Mouse (Mus musculus) thymus, postnatal 0 days (tissue): ENCODE measurements around the gene Slc25a21. TPM values are rescaled to one million over a fixed set of nuclear protein-coding genes. Genes with fewer than 3 reads are reported as not detected.
A peak's percentile ranks its signal among the peaks of the same experiment; 100 is the strongest.

Experiments
- DNase-seq: peaks from one replicate; pipeline ENCODE4 v3.0.0-alpha.2; 2015; ENCODE audit warnings: low spot score
- polyA plus RNA-seq: library from polyadenylated mRNA; unstranded; fragments of >200 nt; fragmentation: Nextera tagmentation; extraction: Ambion mirVana; gene quantifications from 2 replicates; pipeline ENCODE4 v1.2.1, GENCODE M21; 2015

The Slc25a21 gene
- polyA plus RNA-seq, 1 experiment from 2014 or later, result 0.66 TPM

GRCm38 (mm10) chr12:56693411-56694098, 503.7 kb downstream of the Slc25a21 start:
- DNase-seq, result no peak

DNA sequence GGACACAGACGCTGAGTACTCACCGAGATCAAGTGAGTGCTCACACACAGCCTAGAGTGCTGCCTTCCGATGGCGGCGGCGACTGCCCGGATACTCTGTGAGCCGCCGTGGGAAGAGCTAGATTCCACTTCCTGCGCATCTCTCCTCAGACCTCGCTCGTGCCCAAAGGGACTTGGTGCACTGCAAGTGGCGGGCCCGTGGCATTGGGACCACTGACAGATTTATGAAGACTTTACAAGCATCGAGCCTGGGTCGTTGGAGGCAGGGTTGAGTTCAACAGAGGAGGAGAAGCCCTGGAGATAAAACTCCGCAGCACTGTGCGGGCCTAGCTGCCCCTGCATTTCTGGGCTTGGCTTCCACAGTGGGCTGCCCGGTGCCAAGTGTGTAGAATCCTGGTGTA, 504.7 kb downstream of the Slc25a21 start:
- no peak for DNase-seq

- no peak for DNase-seq
Measured at GRCm38 (mm10) chr12:56691427-56692079, 505.7 kb downstream of the Slc25a21 start, which contains the start of gene Pax9. Pax9 (plus strand) TSS chr12:56691767.

GRCm38 (mm10) chr12:56691001-56691400, 506.3 kb downstream of the Slc25a21 start:
- DNase-seq, result no peak

GRCm38 (mm10) chr12:56690366-56690765, 506.9 kb downstream of the Slc25a21 start:
- no peak for DNase-seq

DNA sequence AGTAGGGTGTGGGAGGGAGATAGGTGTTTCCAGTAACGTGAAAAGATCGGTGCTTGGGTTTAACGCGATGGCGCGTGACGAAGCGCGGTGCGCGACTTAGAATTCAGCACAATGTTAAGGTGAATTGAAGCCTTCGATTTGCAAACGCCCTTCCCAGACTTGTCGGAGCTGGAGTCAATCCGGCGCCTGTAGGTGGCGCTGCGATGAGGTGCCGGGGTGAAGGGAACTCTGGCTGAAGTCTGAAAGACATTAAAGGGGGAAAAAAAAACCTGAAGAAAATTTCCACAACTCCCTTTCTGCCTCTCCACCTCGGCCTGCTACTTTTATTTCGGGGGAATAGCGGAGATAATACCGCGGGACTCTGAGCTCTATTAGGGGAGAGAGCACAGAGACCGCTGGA, 507.5 kb downstream of the Slc25a21 start:
- DNase-seq, result peak; percentile 10

GRCm38 (mm10) chr12:56689331-56689730, 507.9 kb downstream of the Slc25a21 start:
- DNase-seq, result no peak

- no peak for DNase-seq
Measured at GRCm38 (mm10) chr12:56688920-56689319, 508.4 kb downstream of the Slc25a21 start.

DNA sequence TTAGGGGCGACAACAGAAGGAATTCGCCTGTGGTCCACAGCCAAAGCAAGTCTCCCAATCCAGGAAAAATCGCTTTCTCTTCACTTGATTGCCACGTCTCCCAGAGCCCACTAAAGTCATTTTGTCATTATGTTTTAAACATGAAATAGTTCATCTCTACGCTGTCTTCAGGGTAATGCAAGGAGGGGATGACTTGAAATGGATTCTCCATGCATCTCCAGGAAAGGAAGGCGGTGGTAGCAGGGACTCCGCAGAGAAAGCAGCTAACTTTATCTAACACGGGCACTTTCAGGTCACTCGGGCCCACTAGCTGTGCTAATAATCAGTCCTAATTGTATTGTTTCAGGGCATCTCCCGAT, 508.8 kb downstream of the Slc25a21 start:
- DNase-seq, result no peak

- DNase-seq, result no peak
Measured at GRCm38 (mm10) chr12:56687640-56688481, 509.4 kb downstream of the Slc25a21 start.

DNA sequence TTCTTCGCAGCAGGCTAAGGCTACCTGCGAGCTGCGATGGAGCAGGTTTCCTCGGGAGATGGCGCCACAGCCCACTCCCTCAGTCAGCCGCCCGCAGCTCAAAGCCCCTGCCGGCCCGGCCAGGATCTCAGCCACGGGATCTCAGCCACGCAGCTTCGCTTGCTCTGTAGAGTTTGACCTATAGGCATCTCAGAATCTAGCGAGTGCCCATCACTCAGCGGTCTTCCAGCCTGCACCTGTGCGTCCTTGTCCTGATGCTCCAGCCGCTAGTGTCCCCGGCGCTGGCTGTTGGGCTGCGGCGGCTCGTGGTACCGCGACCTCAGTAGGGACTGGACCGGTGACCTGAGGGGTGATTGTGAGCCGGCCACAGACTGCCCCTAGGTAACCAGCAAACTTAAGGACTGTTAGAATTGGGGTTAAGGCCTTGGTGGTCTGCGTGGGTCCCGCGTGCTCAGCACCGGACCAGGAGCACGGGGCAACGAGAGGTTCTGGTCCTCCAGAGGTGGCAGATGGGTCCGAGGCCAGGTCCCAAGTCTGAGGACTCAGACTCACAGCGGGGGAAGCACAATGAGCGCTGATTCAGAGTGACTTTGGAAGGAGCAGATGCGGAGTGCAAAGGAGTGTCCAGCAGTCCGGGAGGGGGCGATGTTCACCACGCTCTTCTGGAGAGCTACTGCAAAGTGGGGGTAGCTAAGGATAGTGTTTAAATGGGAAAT, 516.0 kb downstream of the Slc25a21 start:
- DNase-seq, result no peak

DNA sequence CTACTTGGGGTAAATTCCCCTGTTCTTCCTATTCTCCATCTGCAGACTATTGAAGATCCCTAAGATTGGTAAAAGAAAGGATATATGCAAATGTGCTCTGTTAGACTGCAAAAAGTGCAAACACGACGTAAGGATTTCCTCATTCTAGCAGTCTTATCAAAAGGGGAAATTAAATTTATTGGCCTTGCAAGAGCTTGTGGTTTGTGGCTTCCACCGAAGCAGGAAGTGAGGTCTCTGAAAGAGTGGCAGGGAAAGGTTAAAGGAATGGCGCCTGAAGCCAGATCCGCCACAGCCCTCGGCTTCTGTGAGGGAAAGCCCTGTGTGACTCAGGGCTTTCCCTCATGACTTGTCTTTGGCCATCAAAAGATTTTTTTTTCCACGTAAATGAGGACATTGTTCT, 519.7 kb downstream of the Slc25a21 start:
- no peak for DNase-seq

GRCm38 (mm10) chr12:56674726-56675125, 522.5 kb downstream of the Slc25a21 start:
- no peak for DNase-seq

GRCm38 (mm10) chr12:56670795-56671194, 526.5 kb downstream of the Slc25a21 start:
- DNase-seq, result no peak

DNA sequence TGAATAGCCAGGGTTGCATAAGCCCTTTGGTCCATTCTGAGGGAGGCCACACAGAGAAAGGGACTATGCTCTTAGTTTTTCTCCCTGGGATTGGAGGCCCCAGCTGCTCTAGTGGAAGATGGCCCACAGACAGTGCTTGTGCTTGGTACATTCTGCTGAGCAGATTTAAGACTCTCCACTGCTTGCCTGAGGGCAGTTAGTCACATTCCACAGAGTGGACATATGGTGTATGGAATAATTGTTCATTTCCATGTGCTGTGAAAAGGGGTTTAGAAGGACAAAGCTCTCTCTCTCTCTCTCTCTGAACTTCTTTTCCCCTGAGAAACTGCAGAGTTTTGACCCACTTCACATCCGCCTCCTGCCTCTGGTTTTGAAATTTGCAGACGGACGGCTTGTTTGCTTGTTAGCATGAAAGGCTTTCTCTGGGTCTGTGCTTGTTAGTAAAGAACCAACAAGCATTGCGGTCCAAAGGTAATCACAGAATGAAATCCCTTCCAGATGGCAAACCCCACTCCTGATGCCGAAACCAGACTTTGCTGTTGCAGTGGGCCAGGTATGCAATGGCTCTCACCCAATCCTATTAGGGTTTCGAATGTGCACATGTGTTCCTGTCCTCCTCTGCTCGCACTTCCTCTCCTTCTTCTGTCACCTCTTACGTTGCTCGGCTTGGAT, 527.7 kb downstream of the Slc25a21 start:
- no peak for DNase-seq

Other genes with a start within 250 kb of the Slc25a21 start
- gene Prps1l3, start 32.9 kb upstream of the Slc25a21 start, polyA plus RNA-seq, result 64.7 and 72.1 TPM in 2 replicates
- 7.4 and 8.3 TPM in 2 replicates for gene Mipol1, start 33.0 kb upstream of the Slc25a21 start, polyA plus RNA-seq